Mouse (Mus musculus): ENCODE data around the gene Kdm2b. TPM values are rescaled to one million over a fixed set of nuclear protein-coding genes. Genes with fewer than 3 reads are reported as not detected.

Gene Kdm2b
- polyA plus RNA-seq, 1 experiment from 2014 or later: 33.2 TPM

DNA sequence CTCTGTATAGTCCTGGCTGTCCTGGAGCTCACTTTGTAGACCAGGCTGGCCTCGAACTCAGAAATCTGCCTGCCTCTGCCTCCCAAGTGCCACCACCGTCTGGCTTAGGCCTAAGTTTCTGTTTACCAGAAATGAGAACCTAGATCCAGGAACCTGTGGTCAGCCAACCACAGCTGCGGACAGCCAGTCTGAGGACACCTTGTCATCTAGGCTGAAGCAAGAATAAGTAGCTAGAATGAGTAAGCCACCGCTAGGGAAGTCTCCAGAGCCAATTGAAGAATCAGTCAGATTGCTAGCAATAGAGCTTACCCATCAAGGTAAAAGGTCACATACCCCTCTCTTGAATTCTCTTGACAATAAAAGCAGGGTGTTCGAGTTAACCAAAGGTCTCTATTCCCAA, 145.8 kb downstream of the Kdm2b start:
- Histone ChIP-seq H3K4me3 (replicated peaks; ENCODE audit: low read length) (no peak overlapping the region), H3K36me3 (ENCODE audit: control insufficient read depth, insufficient read depth, low read length) (no peaks in the 10 kb centered on the region), H3K27ac (ENCODE audit: low read length) (no peak overlapping the region), H3K9me3 (replicated peaks; ENCODE audit: control insufficient read depth, low read length) (no peaks in the 10 kb centered on the region), H3K27me3 (ENCODE audit: control insufficient read depth, insufficient read depth, low read length) (no peaks in the 10 kb centered on the region), H3K9ac (ENCODE audit: low read length) (no peak overlapping the region), H3K4me2 (ENCODE audit: low read depth, low read length) (no peak overlapping the region), H3K4me1 (ENCODE audit: control insufficient read depth, insufficient read depth, low read length) (no peaks in the 10 kb centered on the region)
- no peak for ATAC-seq (ENCODE audit: insufficient read depth, low FRiP score)
- WGBS: 83% methylated on average over 5 of the region's 5 CpGs

DNA sequence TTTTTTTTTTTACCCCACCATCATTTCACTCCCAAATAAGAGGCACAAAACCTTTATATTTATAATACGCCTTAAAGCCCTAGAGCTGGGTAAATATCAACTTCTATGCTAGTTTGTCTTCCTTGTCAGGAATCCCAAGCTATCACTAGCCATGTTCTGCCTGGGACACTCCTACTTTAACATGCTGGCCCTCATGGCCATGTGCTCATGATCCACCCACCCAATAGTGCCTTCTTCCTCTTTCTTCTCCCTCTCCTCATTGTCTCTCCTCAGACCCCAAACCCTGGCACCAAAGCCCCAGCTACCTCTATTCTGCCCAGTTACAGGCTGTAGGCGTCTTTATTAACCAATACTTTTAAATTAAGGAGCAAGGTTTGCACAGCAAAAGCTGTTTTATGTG, 148.5 kb downstream of the Kdm2b start:
- Histone ChIP-seq H3K4me1 (ENCODE audit: control insufficient read depth, insufficient read depth, low read length) (no peaks in the 10 kb centered on the region), H3K4me3 (replicated peaks; ENCODE audit: low read length) (no peak overlapping the region), H3K9me3 (replicated peaks; ENCODE audit: control insufficient read depth, low read length) (no peaks in the 10 kb centered on the region), H3K9ac (ENCODE audit: low read length) (no peak overlapping the region), H3K4me2 (ENCODE audit: low read depth, low read length) (no peak overlapping the region), H3K36me3 (ENCODE audit: control insufficient read depth, insufficient read depth, low read length) (no peaks in the 10 kb centered on the region), H3K27me3 (ENCODE audit: control insufficient read depth, insufficient read depth, low read length) (no peaks in the 10 kb centered on the region), H3K27ac (ENCODE audit: low read length) (no peak overlapping the region)
- WGBS: 83% methylated on average over 2 of the region's 2 CpGs
- ATAC-seq (ENCODE audit: insufficient read depth, low FRiP score): no peak

DNA sequence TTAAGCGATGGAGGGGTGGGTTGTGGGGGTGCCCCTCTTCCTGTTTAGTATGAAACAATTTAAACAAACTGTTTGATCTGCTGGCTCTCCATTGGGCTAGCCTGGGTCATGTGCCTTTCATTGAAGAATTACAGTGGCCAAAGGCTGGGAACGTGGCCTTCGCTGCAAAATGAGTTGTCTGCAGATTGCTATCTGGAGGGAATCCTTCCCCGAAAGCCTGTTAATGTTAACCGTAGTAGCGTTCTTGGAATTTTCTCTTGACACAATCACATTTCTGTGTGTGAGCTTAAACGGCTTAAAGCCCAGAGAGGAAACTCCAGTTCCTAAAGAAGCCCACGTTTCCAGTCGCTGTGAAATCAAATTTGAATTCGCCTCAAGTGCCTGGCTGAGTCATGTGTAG, 156.6 kb downstream of the Kdm2b start:
- H3K4me2 ChIP-seq (ENCODE audit: low read depth, low read length): no peak overlapping the region
- no peaks in the 10 kb centered on the region for H3K4me1 ChIP-seq (ENCODE audit: control insufficient read depth, insufficient read depth, low read length)
- WGBS: 75% methylated on average over 10 of the region's 10 CpGs

DNA sequence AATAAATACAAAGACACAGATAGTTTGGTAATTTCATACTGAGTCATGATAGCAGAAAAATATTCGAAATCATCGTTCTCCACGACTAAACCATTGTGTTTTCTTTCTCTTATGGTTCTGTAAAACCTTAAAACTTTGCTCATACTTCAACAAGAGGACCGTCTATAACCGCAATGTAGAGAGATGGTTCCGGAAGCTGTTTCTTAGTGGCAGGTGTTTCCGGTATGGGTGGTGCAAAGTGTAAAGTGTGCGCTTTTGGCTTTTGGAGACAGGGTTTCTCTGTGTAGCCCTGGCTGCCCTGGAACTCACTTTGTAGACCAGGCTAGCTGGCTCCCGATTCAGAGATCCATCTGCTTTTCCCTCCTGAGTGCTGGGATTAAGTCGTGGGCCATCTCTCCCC, 157.1 kb downstream of the Kdm2b start:
- no peak overlapping the region for H3K4me3 ChIP-seq (replicated peaks; ENCODE audit: low read length)
- no peaks in the 10 kb centered on the region for H3K36me3 ChIP-seq (ENCODE audit: control insufficient read depth, insufficient read depth, low read length)
- no peak overlapping the region for H3K9ac ChIP-seq (ENCODE audit: low read length)
- WGBS: 82% methylated on average over 10 of the region's 10 CpGs
- H3K4me1 ChIP-seq (ENCODE audit: control insufficient read depth, insufficient read depth, low read length): no peaks in the 10 kb centered on the region
- no peak overlapping the region for H3K4me2 ChIP-seq (ENCODE audit: low read depth, low read length)
- H3K27ac ChIP-seq (ENCODE audit: low read length): no peak overlapping the region
- H3K27me3 ChIP-seq (ENCODE audit: control insufficient read depth, insufficient read depth, low read length): no peaks in the 10 kb centered on the region
- ATAC-seq (ENCODE audit: insufficient read depth, low FRiP score): no peak
- H3K9me3 ChIP-seq (replicated peaks; ENCODE audit: control insufficient read depth, low read length): no peaks in the 10 kb centered on the region

More for the DNA sequence above, 156.6 kb downstream of the Kdm2b start:
- H3K27me3 ChIP-seq (ENCODE audit: control insufficient read depth, insufficient read depth, low read length): no peaks in the 10 kb centered on the region
- ATAC-seq (ENCODE audit: insufficient read depth, low FRiP score): no peak
- no peaks in the 10 kb centered on the region for H3K36me3 ChIP-seq (ENCODE audit: control insufficient read depth, insufficient read depth, low read length)
- H3K9ac ChIP-seq (ENCODE audit: low read length): no peak overlapping the region
- H3K4me3 ChIP-seq (replicated peaks; ENCODE audit: low read length): no peak overlapping the region
- H3K27ac ChIP-seq (ENCODE audit: low read length): no peak overlapping the region
- no peaks in the 10 kb centered on the region for H3K9me3 ChIP-seq (replicated peaks; ENCODE audit: control insufficient read depth, low read length)

DNA sequence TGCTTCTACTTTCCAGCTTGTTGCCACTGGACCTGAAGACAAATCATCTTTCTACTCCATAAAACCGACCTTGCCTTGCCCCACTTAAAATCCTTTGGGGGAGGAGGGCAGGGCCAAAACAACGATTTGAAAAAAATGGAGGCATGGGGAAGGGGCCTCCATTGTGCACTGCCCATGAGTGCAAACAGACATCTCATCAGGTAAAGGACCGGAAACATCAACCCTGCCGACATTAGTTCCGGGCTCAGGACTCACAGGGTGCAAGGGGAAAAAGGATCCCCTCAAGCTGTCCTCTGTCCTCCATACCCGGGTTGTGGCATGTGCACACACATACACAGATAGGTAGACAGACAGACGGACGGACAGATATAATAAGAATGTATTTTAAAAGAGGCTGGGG, 164.5 kb downstream of the Kdm2b start:
- H3K9ac ChIP-seq (ENCODE audit: low read length): no peak overlapping the region
- no peak overlapping the region for H3K4me3 ChIP-seq (replicated peaks; ENCODE audit: low read length)
- WGBS: 85% methylated on average over 8 of the region's 8 CpGs
- H3K27me3 ChIP-seq (ENCODE audit: control insufficient read depth, insufficient read depth, low read length): no peaks in the 10 kb centered on the region
- ATAC-seq (ENCODE audit: insufficient read depth, low FRiP score): no peak
- H3K27ac ChIP-seq (ENCODE audit: low read length): no peak overlapping the region
- 0 out of 2 replicates have a peak, but pooled peaks cover 2% of the 10 kb centered on the region for H3K4me1 ChIP-seq (ENCODE audit: control insufficient read depth, insufficient read depth, low read length)
- H3K9me3 ChIP-seq (replicated peaks; ENCODE audit: control insufficient read depth, low read length): no peaks in the 10 kb centered on the region
- no peak overlapping the region for H3K4me2 ChIP-seq (ENCODE audit: low read depth, low read length)
- H3K36me3 ChIP-seq (ENCODE audit: control insufficient read depth, insufficient read depth, low read length): no peaks in the 10 kb centered on the region

DNA sequence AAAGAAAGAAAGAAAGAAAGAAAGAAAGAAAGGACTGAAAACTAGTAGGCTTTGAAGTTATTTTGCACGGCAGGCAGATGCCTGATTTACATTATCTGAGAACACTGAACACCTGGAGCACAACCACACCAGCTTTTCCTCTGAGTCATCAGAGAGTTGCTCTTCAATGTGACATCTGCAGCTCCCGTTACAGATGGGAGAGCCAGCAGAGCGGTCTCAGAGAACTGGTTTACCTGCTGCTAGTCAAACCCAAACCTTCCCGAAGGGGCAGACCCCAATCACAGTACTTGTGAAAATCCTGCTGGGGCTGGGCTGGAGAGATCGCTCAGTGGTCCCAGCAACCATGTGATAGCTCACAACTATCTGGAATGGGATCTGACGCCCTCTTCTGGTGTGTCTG, 165.2 kb downstream of the Kdm2b start:
- H3K4me1 ChIP-seq (ENCODE audit: control insufficient read depth, insufficient read depth, low read length): 0 out of 2 replicates have a peak, but pooled peaks cover 5% of the 10 kb centered on the region
- 61% methylated on average over 6 of the region's 6 CpGs for WGBS
- no peak overlapping the region for H3K4me3 ChIP-seq (replicated peaks; ENCODE audit: low read length)
- no peak for ATAC-seq (ENCODE audit: insufficient read depth, low FRiP score)
- no peak overlapping the region for H3K27ac ChIP-seq (ENCODE audit: low read length)
- no peak overlapping the region for H3K4me2 ChIP-seq (ENCODE audit: low read depth, low read length)
- no peak overlapping the region for H3K9ac ChIP-seq (ENCODE audit: low read length)
- no peaks in the 10 kb centered on the region for H3K36me3 ChIP-seq (ENCODE audit: control insufficient read depth, insufficient read depth, low read length)
- H3K9me3 ChIP-seq (replicated peaks; ENCODE audit: control insufficient read depth, low read length): no peaks in the 10 kb centered on the region
- H3K27me3 ChIP-seq (ENCODE audit: control insufficient read depth, insufficient read depth, low read length): no peaks in the 10 kb centered on the region

DNA sequence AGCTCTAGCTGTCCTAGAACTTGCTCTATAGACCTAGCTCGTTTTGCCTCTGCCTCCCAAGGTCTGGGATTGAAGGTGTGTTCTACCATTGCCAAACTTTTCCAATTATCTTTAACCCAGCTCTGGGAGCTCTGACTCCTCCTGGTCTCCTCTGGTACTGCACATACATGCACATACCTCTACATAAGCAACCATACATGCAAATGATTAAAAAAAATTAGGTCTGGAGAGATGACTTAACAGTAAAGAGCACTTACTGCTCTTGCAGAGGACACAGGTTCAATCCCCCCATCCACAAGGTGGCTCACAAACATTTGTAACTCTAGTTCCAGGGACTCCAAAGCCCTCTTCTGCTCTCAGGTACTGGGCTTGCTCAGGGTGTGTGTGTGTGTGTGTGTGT, 165.6 kb downstream of the Kdm2b start:
- Histone ChIP-seq H3K9ac (ENCODE audit: low read length) (no peak overlapping the region), H3K4me3 (replicated peaks; ENCODE audit: low read length) (no peak overlapping the region), H3K27me3 (ENCODE audit: control insufficient read depth, insufficient read depth, low read length) (no peaks in the 10 kb centered on the region), H3K4me1 (ENCODE audit: control insufficient read depth, insufficient read depth, low read length) (0 out of 2 replicates have a peak, but pooled peaks cover 5% of the 10 kb centered on the region), H3K9me3 (replicated peaks; ENCODE audit: control insufficient read depth, low read length) (no peaks in the 10 kb centered on the region), H3K27ac (ENCODE audit: low read length) (no peak overlapping the region), H3K4me2 (ENCODE audit: low read depth, low read length) (no peak overlapping the region), H3K36me3 (ENCODE audit: control insufficient read depth, insufficient read depth, low read length) (no peaks in the 10 kb centered on the region)
- WGBS: 90% methylated on average over 1 of the region's 1 CpGs
- ATAC-seq (ENCODE audit: insufficient read depth, low FRiP score): no peak

DNA sequence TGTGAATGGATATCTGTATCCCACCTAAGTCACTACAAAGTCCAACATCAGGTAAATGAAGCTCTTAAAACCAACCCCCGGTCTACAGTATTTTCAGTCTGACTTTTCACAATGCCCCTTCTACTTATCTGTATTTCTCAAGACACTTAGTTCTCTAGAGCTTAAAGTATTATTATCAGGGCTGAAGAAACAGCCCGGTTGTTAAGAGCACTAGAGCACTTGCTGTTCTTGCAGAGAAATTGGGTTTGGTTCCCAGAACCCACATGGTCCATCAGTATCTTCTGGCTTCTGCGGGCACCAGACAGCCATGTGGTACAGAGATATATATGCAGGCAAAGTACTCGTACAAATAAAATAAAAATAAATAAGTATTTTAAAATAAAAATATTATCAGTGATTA, 167.2 kb downstream of the Kdm2b start:
- 85% methylated on average over 4 of the region's 4 CpGs for WGBS
- peaks cover 10% of the 10 kb centered on the region; the same call in 1 of the 2 replicates for H3K36me3 ChIP-seq (ENCODE audit: control insufficient read depth, insufficient read depth, low read length)
- H3K9ac ChIP-seq (ENCODE audit: low read length): no peak overlapping the region
- 0 out of 2 replicates have a peak, but pooled peaks cover 5% of the 10 kb centered on the region for H3K4me1 ChIP-seq (ENCODE audit: control insufficient read depth, insufficient read depth, low read length)
- H3K4me3 ChIP-seq (replicated peaks; ENCODE audit: low read length): no peak overlapping the region
- H3K9me3 ChIP-seq (replicated peaks; ENCODE audit: control insufficient read depth, low read length): no peaks in the 10 kb centered on the region
- no peak for ATAC-seq (ENCODE audit: insufficient read depth, low FRiP score)
- H3K27ac ChIP-seq (ENCODE audit: low read length): no peak overlapping the region
- no peaks in the 10 kb centered on the region for H3K27me3 ChIP-seq (ENCODE audit: control insufficient read depth, insufficient read depth, low read length)
- no peak overlapping the region for H3K4me2 ChIP-seq (ENCODE audit: low read depth, low read length)

DNA sequence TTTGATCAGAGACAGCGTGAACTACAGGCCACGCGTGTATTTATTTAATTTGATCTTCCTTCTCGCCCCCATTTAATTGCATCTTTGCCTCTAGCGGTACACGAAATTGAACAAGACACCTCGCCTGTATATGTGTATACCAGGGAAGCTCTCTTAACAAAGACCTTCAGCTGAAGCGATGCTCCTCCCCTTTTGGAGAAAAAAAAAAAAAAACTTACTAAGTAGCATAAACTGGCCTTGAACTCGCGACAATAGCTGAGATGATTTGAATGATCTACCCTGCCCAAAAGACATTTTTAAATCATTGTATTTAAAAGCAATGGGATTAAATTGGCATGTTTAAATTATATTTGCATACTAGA, 168.1 kb downstream of the Kdm2b start:
- Histone ChIP-seq H3K27me3 (ENCODE audit: control insufficient read depth, insufficient read depth, low read length) (no peaks in the 10 kb centered on the region), H3K36me3 (ENCODE audit: control insufficient read depth, insufficient read depth, low read length) (peaks cover 16% of the 10 kb centered on the region; the same call in 1 of the 2 replicates), H3K4me1 (ENCODE audit: control insufficient read depth, insufficient read depth, low read length) (0 out of 2 replicates have a peak, but pooled peaks cover 5% of the 10 kb centered on the region), H3K4me3 (replicated peaks; ENCODE audit: low read length) (peak overlapping the region; percentile 56), H3K9ac (ENCODE audit: low read length) (peak overlapping the region; percentile 69), H3K9me3 (replicated peaks; ENCODE audit: control insufficient read depth, low read length) (no peaks in the 10 kb centered on the region), H3K4me2 (ENCODE audit: low read depth, low read length) (peak overlapping the region; percentile 39), H3K27ac (ENCODE audit: low read length) (peak overlapping the region; percentile 76)
- ATAC-seq (ENCODE audit: insufficient read depth, low FRiP score): peak; percentile 45; the same call in 1 of the 2 replicates
- WGBS: under 1% methylated on average over 10 of the region's 10 CpGs
